Mouse (Mus musculus): ENCODE data around the gene Iqsec3.

- TF ChIP-seq EP300 (optimal IDR thresholded peaks at IDR 0.05) (no peak), CTCF (IDR thresholded peaks at IDR 0.05; ENCODE audit: low read depth) (no peak)
These were observed 16.8 kb downstream of the Iqsec3 start for GRCm38 (mm10) chr6:121456651-121457050.

Measured in stomach, postnatal 0 days (tissue).